Mouse (Mus musculus) testis, adult 2 months (tissue): ENCODE data around the gene Mapkbp1.

ENCODE experiments used
- CTCF ChIP-seq: fragments of 200-500 bp; IDR thresholded peaks from 2 replicates; pipeline ENCODE4 v1.5.1; 2012; ENCODE audit warnings: low read depth, mild to moderate bottlenecking, inconsistent platforms, low read length, moderate library complexity; ENCODE audit not compliant: control insufficient read depth, insufficient read depth, insufficient replicate concordance
- POLR2A ChIP-seq: fragments of 200-500 bp; IDR thresholded peaks from 2 replicates; pipeline ENCODE4 v1.6.1; 2012; ENCODE audit warnings: low read depth, mild to moderate bottlenecking, inconsistent platforms, low read length, moderate library complexity; ENCODE audit not compliant: control insufficient read depth

DNA sequence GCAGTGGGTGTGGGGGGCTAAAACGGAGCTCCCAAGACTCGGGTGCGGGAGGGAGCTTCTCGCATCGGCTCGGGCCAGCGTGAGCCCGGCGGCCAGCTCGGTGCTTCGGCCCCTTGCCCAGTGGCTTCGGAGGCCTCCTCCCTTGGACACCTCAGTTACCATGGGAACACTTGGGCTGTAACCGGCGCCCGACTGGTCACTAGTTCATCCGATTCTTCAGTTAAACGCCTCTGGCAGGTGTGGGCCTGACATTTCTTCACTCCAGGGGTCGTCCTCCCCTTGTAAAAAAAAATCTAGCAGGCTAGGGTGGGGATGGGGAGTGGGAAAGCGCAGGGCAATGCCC, at the start of gene Mapkbp1:
- no peak for TF ChIP-seq POLR2A
- no peak for TF ChIP-seq CTCF
